Mouse (Mus musculus): ENCODE results near the gene Tns1. TPM values are rescaled to one million over a fixed set of nuclear protein-coding genes. Genes with fewer than 3 reads are reported as not detected.

The Tns1 gene
- polyA plus RNA-seq, 1 experiment from 2014 or later, result 84.7 TPM

GRCm38 (mm10) chr1:74090329-74090728 is 33.9 kb downstream of the Tns1 start:
- H3K27ac ChIP-seq, result no peak overlapping the region
- no peak overlapping the region for H3K4me3 ChIP-seq (ENCODE audit: inconsistent target)
- whole genome bisulfite sequencing (ENCODE audit: missing documents), result 92% methylated on average over 7 of the region's 7 CpGs
- H3K36me3 ChIP-seq (ENCODE audit: inconsistent target), result no peaks in the 10 kb centered on the region
- H3K79me2 ChIP-seq (ENCODE audit: inconsistent target), result no peaks in the 10 kb centered on the region

- Histone ChIP-seq H3K4me3 (ENCODE audit: inconsistent target) (no peak overlapping the region), H3K36me3 (ENCODE audit: inconsistent target) (no peaks in the 10 kb centered on the region), H3K27ac (no peak overlapping the region), H3K79me2 (ENCODE audit: inconsistent target) (no peaks in the 10 kb centered on the region)
- WGBS (ENCODE audit: missing documents), result 85% methylated on average over 1 of the region's 1 CpGs
Observed at GRCm38 (mm10) chr1:74088569-74088968, 35.7 kb downstream of the Tns1 start.

- 74% methylated on average over 7 of the region's 7 CpGs for whole genome bisulfite sequencing (ENCODE audit: missing documents)
- Histone ChIP-seq H3K27ac (no peak overlapping the region), H3K4me3 (ENCODE audit: inconsistent target) (no peak overlapping the region), H3K36me3 (ENCODE audit: inconsistent target) (no peaks in the 10 kb centered on the region), H3K79me2 (ENCODE audit: inconsistent target) (no peaks in the 10 kb centered on the region)
Observed at GRCm38 (mm10) chr1:74085566-74085965, 38.7 kb downstream of the Tns1 start.

- H3K79me2 ChIP-seq (ENCODE audit: inconsistent target), result no peaks in the 10 kb centered on the region
- no peak overlapping the region for H3K27ac ChIP-seq
- 62% methylated on average over 5 of the region's 5 CpGs for WGBS (ENCODE audit: missing documents)
- H3K4me3 ChIP-seq (ENCODE audit: inconsistent target), result no peak overlapping the region
- H3K36me3 ChIP-seq (ENCODE audit: inconsistent target), result no peaks in the 10 kb centered on the region
Observed at GRCm38 (mm10) chr1:74084752-74085151, 39.5 kb downstream of the Tns1 start.

GRCm38 (mm10) chr1:74084065-74084705 is 40.1 kb downstream of the Tns1 start:
- no peak overlapping the region for H3K4me3 ChIP-seq (ENCODE audit: inconsistent target)
- no peak overlapping the region for H3K27ac ChIP-seq
- no peaks in the 10 kb centered on the region for H3K79me2 ChIP-seq (ENCODE audit: inconsistent target)
- WGBS (ENCODE audit: missing documents), result 72% methylated on average over 6 of the region's 6 CpGs
- H3K36me3 ChIP-seq (ENCODE audit: inconsistent target), result no peaks in the 10 kb centered on the region

GRCm38 (mm10) chr1:74082841-74083463 is 41.3 kb downstream of the Tns1 start:
- Histone ChIP-seq H3K36me3 (ENCODE audit: inconsistent target) (no peaks in the 10 kb centered on the region), H3K79me2 (ENCODE audit: inconsistent target) (no peaks in the 10 kb centered on the region), H3K4me3 (ENCODE audit: inconsistent target) (no peak overlapping the region), H3K27ac (no peak overlapping the region)
- WGBS (ENCODE audit: missing documents), result 22% methylated on average over 6 of the region's 6 CpGs

GRCm38 (mm10) chr1:74081573-74081989 is 42.7 kb downstream of the Tns1 start:
- Histone ChIP-seq H3K79me2 (ENCODE audit: inconsistent target) (no peaks in the 10 kb centered on the region), H3K36me3 (ENCODE audit: inconsistent target) (no peaks in the 10 kb centered on the region), H3K4me3 (ENCODE audit: inconsistent target) (no peak overlapping the region), H3K27ac (no peak overlapping the region)
- 9% methylated on average over 2 of the region's 2 CpGs for WGBS (ENCODE audit: missing documents)

GRCm38 (mm10) chr1:74077353-74077752 is 46.9 kb downstream of the Tns1 start:
- no peak overlapping the region for H3K27ac ChIP-seq
- H3K4me3 ChIP-seq (ENCODE audit: inconsistent target), result no peak overlapping the region
- no peaks in the 10 kb centered on the region for H3K36me3 ChIP-seq (ENCODE audit: inconsistent target)
- WGBS (ENCODE audit: missing documents), result 0% methylated on average over 2 of the region's 2 CpGs
- H3K79me2 ChIP-seq (ENCODE audit: inconsistent target), result no peaks in the 10 kb centered on the region

GRCm38 (mm10) chr1:74076230-74076629 is 48.0 kb downstream of the Tns1 start:
- H3K4me3 ChIP-seq (ENCODE audit: inconsistent target), result no peak overlapping the region
- H3K36me3 ChIP-seq (ENCODE audit: inconsistent target), result no peaks in the 10 kb centered on the region
- no peak overlapping the region for H3K27ac ChIP-seq
- 97% methylated on average over 4 of the region's 4 CpGs for WGBS (ENCODE audit: missing documents)
- no peaks in the 10 kb centered on the region for H3K79me2 ChIP-seq (ENCODE audit: inconsistent target)

GRCm38 (mm10) chr1:74074693-74075485 is 49.4 kb downstream of the Tns1 start:
- WGBS (ENCODE audit: missing documents), result 85% methylated on average over 7 of the region's 7 CpGs
- H3K79me2 ChIP-seq (ENCODE audit: inconsistent target), result no peaks in the 10 kb centered on the region
- no peak overlapping the region for H3K4me3 ChIP-seq (ENCODE audit: inconsistent target)
- no peaks in the 10 kb centered on the region for H3K36me3 ChIP-seq (ENCODE audit: inconsistent target)
- no peak overlapping the region for H3K27ac ChIP-seq

- 86% methylated on average over 6 of the region's 6 CpGs for WGBS (ENCODE audit: missing documents)
- no peak overlapping the region for H3K4me3 ChIP-seq (ENCODE audit: inconsistent target)
- no peaks in the 10 kb centered on the region for H3K79me2 ChIP-seq (ENCODE audit: inconsistent target)
- H3K36me3 ChIP-seq (ENCODE audit: inconsistent target), result no peaks in the 10 kb centered on the region
- no peak overlapping the region for H3K27ac ChIP-seq
Observed at GRCm38 (mm10) chr1:74073791-74074190, 50.5 kb downstream of the Tns1 start.

- Histone ChIP-seq H3K36me3 (ENCODE audit: inconsistent target) (no peaks in the 10 kb centered on the region), H3K79me2 (ENCODE audit: inconsistent target) (no peaks in the 10 kb centered on the region), H3K27ac (no peak overlapping the region), H3K4me3 (ENCODE audit: inconsistent target) (no peak overlapping the region)
- 95% methylated on average over 4 of the region's 4 CpGs for WGBS (ENCODE audit: missing documents)
Observed at GRCm38 (mm10) chr1:74070745-74071144, 53.5 kb downstream of the Tns1 start.

GRCm38 (mm10) chr1:74070001-74070551 is 54.2 kb downstream of the Tns1 start:
- WGBS (ENCODE audit: missing documents), result 94% methylated on average over 7 of the region's 7 CpGs
- Histone ChIP-seq H3K79me2 (ENCODE audit: inconsistent target) (no peaks in the 10 kb centered on the region), H3K27ac (no peak overlapping the region)

GRCm38 (mm10) chr1:74069085-74069835 is 55.0 kb downstream of the Tns1 start:
- Histone ChIP-seq H3K4me3 (ENCODE audit: inconsistent target) (no peak overlapping the region), H3K79me2 (ENCODE audit: inconsistent target) (no peaks in the 10 kb centered on the region), H3K27ac (no peak overlapping the region), H3K36me3 (ENCODE audit: inconsistent target) (no peaks in the 10 kb centered on the region)
- 78% methylated on average over 8 of the region's 9 CpGs for WGBS (ENCODE audit: missing documents)

More at GRCm38 (mm10) chr1:74070001-74070551, 54.2 kb downstream of the Tns1 start:
- Histone ChIP-seq H3K36me3 (ENCODE audit: inconsistent target) (no peaks in the 10 kb centered on the region), H3K4me3 (ENCODE audit: inconsistent target) (no peak overlapping the region)

Measured in macrophage (primary cell).